Mouse (Mus musculus): Measurements from ENCODE around the gene Rac3.
"Not testable (repeated sequence)": the region's sequence is repeated elsewhere in the genome, so short reads cannot be mapped to it uniquely, and the experiment has no call there.

Gene Rac3

GRCm38 (mm10) chr11:120730331-120730870 lies 9.1 kb downstream of the Rac3 start:
- no peak for DNase-seq

- no peak for DNase-seq
Measured at GRCm38 (mm10) chr11:120731395-120731794, 10.1 kb downstream of the Rac3 start.

GRCm38 (mm10) chr11:120731858-120732680 lies 10.8 kb downstream of the Rac3 start, which contains the start of gene Cbr2:
Gene Cbr2 (minus strand): TSS chr11:120732114.
- DNase-seq: peak; percentile 56

DNA sequence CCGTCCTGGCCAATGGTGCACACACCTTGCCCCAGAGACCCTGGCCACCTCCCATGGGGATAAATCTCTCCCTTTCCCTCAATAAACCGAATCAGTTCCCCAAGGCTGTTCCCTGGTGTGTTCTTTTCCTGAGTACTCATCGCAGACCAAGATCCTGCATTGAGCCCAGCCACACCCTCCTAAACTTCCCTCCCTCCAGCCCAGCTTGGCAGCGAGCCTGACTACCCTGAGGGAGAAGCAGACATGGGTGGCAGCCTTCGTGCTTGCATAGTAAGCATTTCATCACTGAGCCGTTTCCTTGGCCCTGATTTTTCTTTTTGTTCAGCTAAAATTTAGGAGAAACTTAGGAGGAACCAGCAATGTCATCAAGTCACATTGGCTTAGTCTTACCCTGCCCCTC lies 12.3 kb downstream of the Rac3 start:
- DNase-seq: peak; percentile 76

GRCm38 (mm10) chr11:120736424-120736823 lies 15.2 kb downstream of the Rac3 start:
- no peak for DNase-seq

DNA sequence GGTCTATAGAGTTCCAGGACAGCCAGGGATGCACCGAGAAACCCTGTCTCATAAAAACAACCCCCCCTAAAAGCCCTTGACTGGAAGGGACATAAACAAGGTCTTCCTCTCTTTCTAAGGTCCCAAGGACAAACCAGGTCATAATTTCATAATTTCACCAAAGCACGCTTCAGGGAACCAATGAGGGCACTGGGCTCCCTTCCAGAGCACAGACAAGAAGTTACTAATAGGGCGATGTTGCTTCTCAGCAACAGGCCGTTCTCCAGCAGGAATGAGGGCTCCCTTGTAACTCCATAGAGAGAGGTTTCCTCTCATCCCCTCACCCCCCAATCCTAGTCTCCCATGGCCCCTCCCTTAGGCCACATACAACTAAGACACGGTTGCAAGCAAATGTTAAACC lies 19.7 kb downstream of the Rac3 start:
- no peak for DNase-seq

- DNase-seq: peak; percentile 49
Measured at GRCm38 (mm10) chr11:120744121-120744701, 22.9 kb downstream of the Rac3 start.

GRCm38 (mm10) chr11:120747974-120748373 lies 26.7 kb downstream of the Rac3 start:
- no peak for DNase-seq

DNA sequence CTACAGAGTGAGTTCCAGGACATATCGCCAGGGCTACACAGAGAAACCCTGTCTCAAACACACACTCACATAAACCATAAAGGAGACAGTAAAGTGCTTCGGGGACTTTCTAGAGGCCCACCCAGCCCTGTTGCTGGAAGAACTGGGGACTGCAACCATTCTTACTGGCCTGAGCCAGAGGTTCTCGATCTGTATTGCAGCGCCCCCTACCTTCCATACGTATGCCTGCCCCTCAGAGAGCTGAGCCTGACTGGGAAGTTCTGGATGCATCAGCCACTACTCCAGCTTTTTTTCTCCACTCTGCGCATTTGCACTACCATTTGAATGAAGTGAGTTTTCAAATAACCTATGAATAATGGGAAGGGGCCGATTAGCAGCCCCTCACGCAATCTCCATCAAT lies 28.2 kb downstream of the Rac3 start:
- peak; percentile 70 for DNase-seq

- no peak for DNase-seq
Measured at GRCm38 (mm10) chr11:120751606-120752005, 30.3 kb downstream of the Rac3 start.

GRCm38 (mm10) chr11:120760236-120760635 lies 39.0 kb downstream of the Rac3 start:
- DNase-seq: no peak

DNA sequence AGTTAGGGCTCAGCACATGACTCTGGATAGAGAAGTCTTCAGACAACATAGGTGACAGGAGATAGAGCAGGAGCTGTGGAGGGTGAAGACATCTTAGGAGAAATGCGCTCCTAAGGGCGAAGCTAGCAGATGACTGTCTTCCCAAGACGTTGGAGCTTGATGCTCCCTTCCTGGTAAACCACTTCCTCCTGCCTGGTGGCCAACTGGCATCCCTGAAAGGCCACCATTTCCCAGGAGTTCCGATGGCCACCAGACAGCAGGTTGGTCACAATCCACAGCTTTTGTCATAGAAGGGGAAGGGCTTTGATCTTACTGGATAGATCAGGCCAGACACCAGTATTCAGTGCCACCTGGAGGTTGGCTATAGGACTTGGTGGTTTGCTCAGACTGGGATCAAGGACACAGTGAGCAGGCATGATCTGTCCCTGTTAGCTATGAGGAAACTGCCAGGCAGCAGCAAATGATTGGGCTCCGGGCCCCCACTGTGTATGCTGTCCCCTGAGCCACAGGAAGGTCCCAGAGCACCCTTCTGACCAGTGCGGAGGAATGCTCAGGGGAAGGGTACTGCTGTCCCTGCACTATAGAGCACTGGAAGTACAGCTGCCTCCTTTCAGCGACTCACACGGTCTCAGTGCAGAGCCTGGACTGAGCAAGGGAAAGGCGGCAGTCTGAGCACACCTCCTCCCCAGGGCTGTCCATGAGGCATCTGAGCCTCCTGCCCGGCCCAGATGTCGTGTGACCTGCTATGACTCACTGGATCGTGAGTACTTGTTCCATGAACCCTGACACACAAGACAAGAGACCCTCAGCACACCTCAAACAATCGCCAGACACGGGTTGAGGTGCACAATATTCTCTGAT lies 40.8 kb downstream of the Rac3 start:
- DNase-seq: no peak

DNA sequence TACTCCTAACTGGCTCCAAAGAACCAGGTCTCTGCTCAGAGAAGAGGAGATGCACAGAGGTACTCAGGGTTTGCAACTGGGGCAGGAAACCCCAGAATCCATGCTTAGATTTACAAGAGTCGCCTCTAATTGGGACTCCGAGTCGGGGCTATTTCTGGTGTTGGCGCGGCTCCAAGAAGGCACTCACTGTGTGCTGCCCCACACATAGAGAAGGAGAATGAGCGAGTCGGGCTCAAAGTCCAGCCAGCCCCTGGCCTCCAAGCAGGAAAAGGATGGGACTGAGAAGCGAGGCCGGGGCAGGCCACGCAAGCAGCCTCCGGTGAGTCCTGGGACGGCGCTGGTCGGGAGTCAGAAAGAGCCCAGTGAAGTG lies 41.4 kb downstream of the Rac3 start, which contains the start of gene Hmga1b:
Hmga1b (plus strand) TSS at position 123 of the 370 bp plus-strand sequence.
- not testable (repeated sequence) for DNase-seq

- not testable (repeated sequence) for DNase-seq
Measured at GRCm38 (mm10) chr11:120763121-120763999, 42.1 kb downstream of the Rac3 start.

GRCm38 (mm10) chr11:120767023-120767422 lies 45.8 kb downstream of the Rac3 start:
- not testable (repeated sequence) for DNase-seq

DNA sequence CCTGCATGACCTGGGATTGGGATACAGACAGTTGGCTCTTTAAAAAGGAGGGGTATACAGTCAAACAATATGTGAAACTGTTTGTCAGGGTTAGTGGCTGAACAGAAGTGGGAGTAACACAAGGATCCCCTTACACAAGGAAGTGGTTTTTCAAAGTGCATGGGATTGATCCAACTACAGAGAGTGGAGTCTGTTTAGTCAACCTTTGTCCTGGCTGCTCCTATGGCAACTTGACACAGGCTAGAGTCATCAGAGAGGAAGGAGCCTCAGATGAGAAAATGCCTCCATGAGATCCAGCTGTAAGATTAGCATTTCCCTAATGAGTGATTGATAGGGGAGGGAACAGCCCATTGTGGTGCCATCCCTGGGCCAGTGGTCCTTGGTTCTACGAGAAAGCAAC lies 46.9 kb downstream of the Rac3 start:
- DNase-seq: no peak

DNA sequence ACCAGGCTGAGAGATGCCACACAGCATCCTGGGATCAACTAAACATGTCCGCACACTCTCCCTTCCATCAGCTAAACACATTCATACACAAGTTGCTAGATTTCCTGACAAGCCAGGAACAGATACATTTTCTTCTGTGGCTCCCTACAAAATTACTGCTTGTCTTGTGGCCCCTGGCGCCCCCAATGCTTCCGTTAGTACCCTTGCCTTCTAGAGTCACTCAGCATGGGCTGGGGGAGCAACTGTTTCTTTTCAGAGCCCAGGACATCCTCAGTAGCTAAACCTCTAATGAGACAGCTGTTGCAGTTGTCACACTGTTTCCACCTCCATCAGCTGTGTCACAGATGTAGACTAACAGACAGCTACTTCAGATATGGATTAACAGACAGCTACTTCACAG lies 51.5 kb downstream of the Rac3 start:
- no peak for DNase-seq
